Mouse (Mus musculus): ENCODE measurements around the gene Tenm3. TPM values are rescaled to one million over a fixed set of nuclear protein-coding genes. Genes with fewer than 3 reads are reported as not detected.

Gene Tenm3
- polyA plus RNA-seq, 1 experiment from 2014 or later = 57.1 TPM

GRCm38 (mm10) chr8:48803070-48803469, 40.7 kb downstream of the Tenm3 start:
- no peak for ATAC-seq
- no peak overlapping the region for H3K27ac ChIP-seq
- WGBS = 92% methylated on average over 8 of the region's 8 CpGs
- H3K4me3 ChIP-seq (replicated peaks) = no peak overlapping the region
- H3K36me3 ChIP-seq = no peaks in the 10 kb centered on the region
- no peaks in the 10 kb centered on the region for H3K9me3 ChIP-seq
- peaks cover 5% of the 10 kb centered on the region; the same call in 1 of the 2 replicates for H3K4me1 ChIP-seq (replicated peaks)
- no peak overlapping the region for H3K4me2 ChIP-seq (replicated peaks)
- no peak overlapping the region for H3K9ac ChIP-seq (replicated peaks)
- no peaks in the 10 kb centered on the region for H3K27me3 ChIP-seq

DNA sequence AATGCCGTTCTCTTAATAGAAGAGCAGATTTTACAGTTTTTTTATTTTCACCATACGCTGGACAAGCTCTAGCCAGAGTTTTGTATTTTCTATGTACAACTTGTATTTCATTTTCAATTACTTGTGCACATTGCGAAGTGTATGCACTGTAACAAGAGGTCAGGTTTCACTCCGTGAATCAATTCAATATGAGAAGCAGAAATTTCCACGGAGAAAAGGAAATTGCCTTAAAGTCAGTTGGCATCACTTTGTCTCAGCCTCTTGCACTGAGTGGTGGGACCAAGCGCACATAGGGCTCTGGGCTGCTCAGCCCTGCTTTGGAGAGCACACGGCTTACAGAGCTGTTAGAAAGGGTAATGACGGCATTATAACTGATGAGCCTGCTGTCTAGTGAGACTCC, 41.5 kb downstream of the Tenm3 start:
- no peak overlapping the region for H3K9ac ChIP-seq (replicated peaks)
- no peaks in the 10 kb centered on the region for H3K27me3 ChIP-seq
- H3K27ac ChIP-seq = no peak overlapping the region
- H3K9me3 ChIP-seq = no peaks in the 10 kb centered on the region
- no peak overlapping the region for H3K4me2 ChIP-seq (replicated peaks)
- H3K4me1 ChIP-seq (replicated peaks) = peaks cover 9% of the 10 kb centered on the region; the same call in 1 of the 2 replicates
- ATAC-seq = no peak
- no peak overlapping the region for H3K4me3 ChIP-seq (replicated peaks)
- WGBS = 78% methylated on average over 8 of the region's 8 CpGs
- no peaks in the 10 kb centered on the region for H3K36me3 ChIP-seq

GRCm38 (mm10) chr8:48797955-48798359, 45.8 kb downstream of the Tenm3 start:
- H3K27ac ChIP-seq = no peak overlapping the region
- no peak overlapping the region for H3K4me3 ChIP-seq (replicated peaks)
- no peaks in the 10 kb centered on the region for H3K27me3 ChIP-seq
- peaks cover 31% of the 10 kb centered on the region for H3K4me1 ChIP-seq (replicated peaks)
- H3K9ac ChIP-seq (replicated peaks) = no peak overlapping the region
- WGBS = 48% methylated on average over 5 of the region's 5 CpGs
- no peak overlapping the region for H3K4me2 ChIP-seq (replicated peaks)
- no peaks in the 10 kb centered on the region for H3K36me3 ChIP-seq
- H3K9me3 ChIP-seq = no peaks in the 10 kb centered on the region
- peak; percentile 59 for ATAC-seq

DNA sequence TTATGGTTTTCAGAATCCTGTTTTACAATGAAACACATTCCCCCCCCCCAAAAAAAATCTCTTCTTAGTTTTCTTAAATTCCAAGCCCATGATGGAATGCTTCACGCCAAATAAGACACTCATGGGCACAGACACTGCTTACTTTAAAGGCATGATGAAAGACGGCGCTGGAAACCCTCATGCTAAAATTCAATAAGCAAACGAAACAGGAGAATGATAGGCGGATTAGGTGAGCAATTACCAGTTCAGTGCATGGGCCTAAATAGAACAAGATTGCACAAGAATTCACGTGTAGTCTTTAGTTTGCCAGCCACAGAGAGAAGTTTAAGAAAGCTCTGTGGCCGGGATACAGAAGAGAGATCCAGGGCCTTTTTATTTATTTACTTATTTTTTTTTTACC, 49.5 kb downstream of the Tenm3 start:
- H3K4me2 ChIP-seq (replicated peaks) = no peak overlapping the region
- ATAC-seq = no peak
- no peak overlapping the region for H3K27ac ChIP-seq

GRCm38 (mm10) chr8:48793729-48794128, 50.0 kb downstream of the Tenm3 start:
- no peak overlapping the region for H3K27ac ChIP-seq
- no peaks in the 10 kb centered on the region for H3K27me3 ChIP-seq
- no peak overlapping the region for H3K4me2 ChIP-seq (replicated peaks)
- H3K9ac ChIP-seq (replicated peaks) = no peak overlapping the region
- no peaks in the 10 kb centered on the region for H3K36me3 ChIP-seq
- 0 out of 2 replicates have a peak, but pooled peaks have one; percentile 40 for ATAC-seq
- H3K4me1 ChIP-seq (replicated peaks) = peaks cover 31% of the 10 kb centered on the region
- 38% methylated on average over 8 of the region's 8 CpGs for WGBS
- no peak overlapping the region for H3K4me3 ChIP-seq (replicated peaks)
- H3K9me3 ChIP-seq = no peaks in the 10 kb centered on the region

More for the DNA sequence above, 49.5 kb downstream of the Tenm3 start:
- Histone ChIP-seq H3K9ac (replicated peaks) (no peak overlapping the region), H3K4me3 (replicated peaks) (no peak overlapping the region), H3K4me1 (replicated peaks) (peaks cover 31% of the 10 kb centered on the region), H3K36me3 (no peaks in the 10 kb centered on the region), H3K27me3 (no peaks in the 10 kb centered on the region), H3K9me3 (no peaks in the 10 kb centered on the region)
- 49% methylated on average over 7 of the region's 7 CpGs for WGBS

DNA sequence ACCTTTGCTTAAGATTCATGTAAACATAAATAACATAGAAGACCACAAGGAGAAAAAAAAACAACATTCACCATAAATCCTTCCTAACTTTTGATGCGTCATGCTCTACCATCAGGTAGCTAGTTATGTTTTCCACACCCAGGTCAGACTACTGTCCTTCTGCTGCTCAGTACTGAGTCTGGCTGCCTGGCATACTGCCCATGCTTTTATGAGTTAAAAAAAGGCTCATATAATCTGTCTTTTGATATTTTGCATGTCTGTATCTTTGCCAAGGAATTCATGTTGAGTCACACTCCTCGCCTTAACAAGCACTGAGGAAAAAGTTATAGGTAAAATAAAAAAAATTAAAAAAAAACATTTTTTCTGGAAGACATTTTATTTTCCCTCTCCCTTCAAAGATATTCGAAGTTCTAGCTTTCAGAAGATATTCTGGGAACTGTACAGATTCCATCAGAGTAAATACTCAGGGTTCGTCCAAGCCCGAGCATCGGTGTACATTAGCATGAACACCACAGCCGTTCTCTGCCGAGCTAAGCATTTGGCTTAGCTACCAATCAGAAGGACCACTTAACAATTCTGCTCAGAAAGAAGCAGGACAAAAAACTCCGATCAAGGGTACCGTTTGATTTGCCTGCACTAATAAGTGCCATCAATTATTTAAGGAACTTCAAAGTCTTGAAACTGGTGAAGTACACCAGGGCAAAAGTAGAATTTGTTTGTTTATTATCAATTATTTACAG, 51.0 kb downstream of the Tenm3 start:
- Histone ChIP-seq H3K9ac (replicated peaks) (no peak overlapping the region), H3K4me2 (replicated peaks) (no peak overlapping the region), H3K27me3 (no peaks in the 10 kb centered on the region), H3K27ac (no peak overlapping the region), H3K4me3 (replicated peaks) (no peak overlapping the region), H3K9me3 (no peaks in the 10 kb centered on the region), H3K36me3 (no peaks in the 10 kb centered on the region), H3K4me1 (replicated peaks) (peaks cover 23% of the 10 kb centered on the region)
- ATAC-seq = no peak
- WGBS = 58% methylated on average over 10 of the region's 10 CpGs

GRCm38 (mm10) chr8:48783308-48783707, 60.4 kb downstream of the Tenm3 start:
- Histone ChIP-seq H3K27me3 (no peaks in the 10 kb centered on the region), H3K9ac (replicated peaks) (no peak overlapping the region), H3K9me3 (no peaks in the 10 kb centered on the region), H3K4me1 (replicated peaks) (peaks cover 3% of the 10 kb centered on the region), H3K27ac (no peak overlapping the region), H3K4me2 (replicated peaks) (no peak overlapping the region), H3K36me3 (0 out of 2 replicates have a peak, but pooled peaks cover 3% of the 10 kb centered on the region), H3K4me3 (replicated peaks) (no peak overlapping the region)
- WGBS = 95% methylated on average over 9 of the region's 9 CpGs
- no peak for ATAC-seq

- no peak overlapping the region for H3K4me2 ChIP-seq (replicated peaks)
- H3K36me3 ChIP-seq = 0 out of 2 replicates have a peak, but pooled peaks cover 3% of the 10 kb centered on the region
- no peak overlapping the region for H3K4me3 ChIP-seq (replicated peaks)
- no peaks in the 10 kb centered on the region for H3K9me3 ChIP-seq
- no peak for ATAC-seq
- no peak overlapping the region for H3K9ac ChIP-seq (replicated peaks)
- peaks cover 25% of the 10 kb centered on the region for H3K4me1 ChIP-seq (replicated peaks)
- 93% methylated on average over 6 of the region's 6 CpGs for WGBS
- no peaks in the 10 kb centered on the region for H3K27me3 ChIP-seq
- H3K27ac ChIP-seq = no peak overlapping the region
These were observed 63.1 kb downstream of the Tenm3 start for GRCm38 (mm10) chr8:48780628-48781027.

GRCm38 (mm10) chr8:48779194-48779593, 64.6 kb downstream of the Tenm3 start:
- Histone ChIP-seq H3K36me3 (no peaks in the 10 kb centered on the region), H3K9ac (replicated peaks) (no peak overlapping the region), H3K4me3 (replicated peaks) (no peak overlapping the region), H3K27ac (no peak overlapping the region), H3K27me3 (no peaks in the 10 kb centered on the region), H3K4me1 (replicated peaks) (peaks cover 37% of the 10 kb centered on the region), H3K4me2 (replicated peaks) (no peak overlapping the region), H3K9me3 (no peaks in the 10 kb centered on the region)
- no peak for ATAC-seq
- WGBS = 72% methylated on average over 4 of the region's 4 CpGs

- Histone ChIP-seq H3K9me3 (no peaks in the 10 kb centered on the region), H3K27me3 (no peaks in the 10 kb centered on the region), H3K9ac (replicated peaks) (0 out of 2 replicates have a peak overlapping the region, but pooled peaks have one; percentile 37), H3K27ac (peak overlapping the region; percentile 8; the same call in 1 of the 2 replicates), H3K4me3 (replicated peaks) (peak overlapping the region; percentile 15), H3K4me2 (replicated peaks) (peak overlapping the region; percentile 49), H3K36me3 (no peaks in the 10 kb centered on the region), H3K4me1 (replicated peaks) (peaks cover 37% of the 10 kb centered on the region)
- WGBS = 13% methylated on average over 9 of the region's 9 CpGs
- peak; percentile 85 for ATAC-seq
These were observed 67.7 kb downstream of the Tenm3 start for GRCm38 (mm10) chr8:48776081-48776480.

DNA sequence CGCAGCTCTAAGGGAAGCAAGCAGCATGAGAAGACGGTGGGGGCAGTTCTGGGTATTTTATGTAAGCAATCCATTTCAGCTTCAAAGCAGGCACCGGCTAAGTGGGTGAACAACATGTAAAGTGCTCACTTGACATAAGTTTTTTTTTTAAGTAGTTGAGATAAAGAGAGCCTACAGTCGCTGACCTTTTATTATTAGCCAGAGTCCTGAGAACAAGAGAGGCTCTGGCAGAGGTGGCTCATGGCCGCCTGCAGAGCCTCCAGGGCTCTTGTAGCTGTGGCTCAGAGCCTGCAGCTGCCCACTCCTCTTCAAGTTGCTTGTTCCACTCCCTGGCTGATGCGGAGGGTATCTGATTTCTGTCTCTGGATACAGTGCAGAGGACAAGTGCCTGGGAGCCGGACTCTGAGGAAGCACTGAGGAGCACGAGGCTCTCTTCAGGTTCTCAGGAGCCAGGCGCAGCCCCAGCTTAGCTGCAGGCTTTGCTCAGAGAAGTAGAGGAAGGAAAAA, 68.2 kb downstream of the Tenm3 start:
- 5% methylated on average over 9 of the region's 9 CpGs for WGBS
- peak overlapping the region; percentile 37; the same call in 1 of the 2 replicates for H3K9ac ChIP-seq (replicated peaks)
- ATAC-seq = peak; percentile 71

DNA sequence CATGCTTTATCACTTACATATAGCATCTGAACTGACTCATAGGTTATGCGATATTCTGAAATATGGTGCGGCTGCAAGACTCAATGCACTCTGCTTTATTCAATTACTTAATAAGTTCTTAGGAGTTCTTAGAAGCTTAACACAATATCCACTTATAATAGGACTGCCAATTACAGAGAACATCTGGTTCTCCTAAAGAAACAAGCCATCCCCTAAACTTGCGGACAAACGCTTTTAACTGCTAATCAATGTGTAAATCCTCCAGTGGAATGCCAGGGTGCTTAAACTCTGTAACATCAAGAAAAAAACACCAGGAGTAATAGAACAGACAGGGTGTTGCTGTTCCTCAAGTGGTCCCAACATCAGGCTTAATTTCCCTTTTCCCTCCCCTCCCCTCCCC, 68.9 kb downstream of the Tenm3 start:
- ATAC-seq = no peak
- no peaks in the 10 kb centered on the region for H3K36me3 ChIP-seq
- H3K27me3 ChIP-seq = no peaks in the 10 kb centered on the region
- no peak overlapping the region for H3K27ac ChIP-seq
- H3K4me1 ChIP-seq (replicated peaks) = peaks cover 37% of the 10 kb centered on the region
- WGBS = 19% methylated on average over 4 of the region's 4 CpGs
- H3K4me3 ChIP-seq (replicated peaks) = no peak overlapping the region
- H3K9me3 ChIP-seq = no peaks in the 10 kb centered on the region
- H3K4me2 ChIP-seq (replicated peaks) = no peak overlapping the region
- H3K9ac ChIP-seq (replicated peaks) = no peak overlapping the region

More for the DNA sequence above, 68.2 kb downstream of the Tenm3 start:
- peak overlapping the region; percentile 8; the same call in 1 of the 2 replicates for H3K27ac ChIP-seq
- peak overlapping the region; percentile 15 for H3K4me3 ChIP-seq (replicated peaks)
- peaks cover 37% of the 10 kb centered on the region for H3K4me1 ChIP-seq (replicated peaks)
- H3K9me3 ChIP-seq = no peaks in the 10 kb centered on the region
- H3K4me2 ChIP-seq (replicated peaks) = peak overlapping the region; percentile 49
- H3K36me3 ChIP-seq = no peaks in the 10 kb centered on the region
- no peaks in the 10 kb centered on the region for H3K27me3 ChIP-seq

All from midbrain, embryonic 13.5 days (tissue).